Mouse (Mus musculus): ENCODE measurements around the gene Gm9747. TPM values are rescaled to one million over a fixed set of nuclear protein-coding genes. Genes with fewer than 3 reads are reported as not detected.

Gene Gm9747
- polyA plus RNA-seq, 1 experiment from 2014 or later: 33.4 TPM

- Histone ChIP-seq H3K4me2 (peak overlapping the region; percentile 72), H3K9me3 (no peaks in the 10 kb centered on the region), H3K9ac (peak overlapping the region; percentile 95), H3K4me1 (peaks cover 49% of the 10 kb centered on the region), H3K27ac (replicated peaks) (peak overlapping the region; percentile 95), H3K27me3 (replicated peaks) (peaks cover 21% of the 10 kb centered on the region), H3K36me3 (peaks cover 29% of the 10 kb centered on the region), H3K4me3 (peak overlapping the region; percentile 80)
- ATAC-seq (ENCODE audit: extremely low read depth, insufficient number of reproducible peaks, low FRiP score, low TSS enrichment): no peak
- WGBS: 13% methylated on average over 4 of the region's 4 CpGs
These were observed 51.5 kb downstream of the Gm9747 start for GRCm38 (mm10) chr1:82284403-82284802.

Other genes starting within 250 kb of the Gm9747 start
- gene Irs1, start 58.3 kb downstream of the Gm9747 start, polyA plus RNA-seq (2015; fragmentation: Nextera tagmentation; extraction: Ambion mirVana): 9.3 and 9.5 TPM in 2 replicates
- gene Rhbdd1, start 83.3 kb downstream of the Gm9747 start, polyA plus RNA-seq (2015; fragmentation: Nextera tagmentation; extraction: Ambion mirVana): 8.7 and 9.7 TPM in 2 replicates

Data from heart, embryonic 13.5 days (tissue).